Mouse (Mus musculus): Measurements from ENCODE around the gene Btbd35f11. TPM values are rescaled to one million over a fixed set of nuclear protein-coding genes. Genes with fewer than 3 reads are reported as not detected.

Gene Btbd35f11
- polyA plus RNA-seq (2012; rRNA removed; ENCODE audit: low replicate concordance) = not detected in 2 replicates

GRCm38 (mm10) chrX:3443590-3443989 lies at the start of gene Btbd35f11:
TSS of gene Btbd35f11 (minus strand) at chrX:3443690.

Other genes starting within 250 kb of the Btbd35f11 start
- gene Btbd35f24, start 247.9 kb downstream of the Btbd35f11 start, polyA plus RNA-seq (2012; rRNA removed; ENCODE audit: low replicate concordance) = not detected in 2 replicates

All from mammary gland, adult 2 months (tissue).